Mouse (Mus musculus) kidney, postnatal 36 days (tissue): ENCODE results near the gene Fam78a.
A peak's percentile ranks its signal among the peaks of the same experiment; 100 is the strongest.

Experiments used
- DNase-seq, 2 experiments: peaks; one replicate each; pipeline ENCODE4 v3.0.0; 2021 to 2022; ENCODE audit warnings: mixed read lengths in 2 of 2

Gene Fam78a

DNA sequence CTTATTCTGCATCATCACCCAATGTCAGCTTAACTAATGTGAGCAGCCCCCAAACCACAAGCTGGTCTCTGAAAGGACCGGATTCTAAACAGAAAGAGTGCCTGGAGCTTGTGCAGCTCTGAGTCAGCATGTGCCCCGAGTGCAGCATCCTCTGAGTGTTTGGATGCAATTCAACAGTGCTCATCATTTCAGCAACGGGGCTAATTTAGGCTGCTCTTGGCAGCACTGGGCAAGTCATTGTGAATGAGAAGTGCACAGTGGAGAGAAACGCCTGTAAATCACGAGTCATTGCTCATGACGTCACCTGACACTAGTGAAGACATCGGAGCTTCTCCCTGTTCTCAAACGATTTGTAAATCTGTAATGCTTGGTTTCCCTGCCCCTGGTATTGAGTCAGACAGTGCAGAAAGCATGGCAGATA, 46.0 kb downstream of the Fam78a start:
- DNase-seq, result no peak

GRCm38 (mm10) chr2:32037279-32037858, 47.3 kb downstream of the Fam78a start:
- no peak for DNase-seq

DNA sequence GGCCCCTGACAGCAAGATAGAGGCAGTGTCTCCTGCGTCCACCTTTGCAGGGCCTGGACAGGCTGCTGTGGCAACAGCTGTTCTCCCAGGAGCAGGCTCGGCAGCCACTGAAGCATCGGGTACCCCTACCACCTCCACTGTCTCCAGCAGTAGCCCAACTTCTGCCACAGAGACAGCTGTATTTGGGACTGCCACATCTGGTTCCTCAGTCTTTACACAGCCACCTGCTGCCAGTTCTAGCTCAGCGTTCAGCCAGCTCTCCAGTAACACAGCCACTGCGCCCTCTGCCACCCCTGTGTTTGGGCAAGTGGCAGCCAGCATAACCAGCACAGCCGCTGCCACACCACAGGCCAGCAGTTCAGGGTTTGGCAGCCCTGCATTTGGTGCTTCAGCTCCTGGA, 50.5 kb downstream of the Fam78a start:
- DNase-seq, result no peak

DNA sequence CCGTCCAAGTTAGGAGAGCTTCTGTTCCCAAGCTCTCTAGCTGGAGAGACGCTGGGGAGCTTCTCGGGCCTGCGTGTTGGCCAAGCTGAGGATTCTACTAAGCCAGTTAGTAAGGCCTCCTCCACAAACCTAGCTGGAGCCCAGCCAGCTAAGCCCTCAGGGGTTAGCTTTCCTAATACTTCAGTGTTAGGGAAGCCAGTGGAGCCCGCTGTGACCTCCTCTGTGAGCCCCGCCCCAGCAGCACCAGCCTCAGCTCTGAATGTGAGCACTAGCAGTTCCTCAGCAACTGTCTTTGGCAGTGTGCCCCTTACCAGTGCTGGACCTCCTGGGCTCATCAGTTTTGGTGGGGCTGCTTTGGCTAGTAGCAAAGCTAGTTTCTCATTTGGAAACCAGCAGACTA, 51.2 kb downstream of the Fam78a start:
- DNase-seq, result no peak

DNA sequence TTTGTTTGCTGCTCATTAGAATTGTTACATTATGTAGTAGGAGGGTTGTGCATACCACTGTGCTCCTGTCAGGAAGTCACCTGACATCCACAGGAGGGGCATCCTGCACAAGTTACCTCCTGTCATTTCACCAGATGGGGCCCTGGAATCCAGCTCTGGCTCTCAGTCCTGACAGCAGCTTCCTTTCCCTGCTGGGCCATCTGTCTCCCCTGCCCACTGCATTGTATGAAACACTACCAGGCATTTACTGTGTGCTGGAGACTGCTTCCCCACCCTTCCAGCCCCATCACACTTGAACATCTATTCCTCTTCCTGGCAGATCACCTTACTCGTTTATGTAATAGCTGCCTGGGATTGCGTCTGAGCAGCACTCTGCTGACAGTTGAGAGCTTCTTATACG, 55.0 kb downstream of the Fam78a start:
- DNase-seq, result no peak

- DNase-seq, result no peak
These were observed 60.3 kb downstream of the Fam78a start for GRCm38 (mm10) chr2:32024372-32024771.

DNA sequence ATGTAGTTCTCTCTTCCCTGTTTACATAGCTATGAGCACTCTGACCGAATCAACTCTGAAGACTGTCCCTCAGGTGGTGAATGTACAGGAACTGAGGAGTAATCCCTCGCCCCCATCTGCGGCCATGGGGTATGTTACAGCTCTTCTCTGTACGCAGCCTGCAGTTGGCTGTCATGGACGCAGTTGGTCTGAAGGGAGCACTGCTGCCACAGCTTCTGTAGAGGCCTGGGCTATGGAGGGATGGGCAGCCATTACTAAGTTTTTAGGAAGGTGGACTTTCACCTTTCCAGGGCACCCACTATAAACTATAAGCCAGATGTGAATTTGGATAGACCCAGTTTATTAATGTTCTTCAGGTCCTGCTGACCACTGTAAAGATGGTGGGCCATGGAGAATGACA, 64.4 kb downstream of the Fam78a start:
- no peak for DNase-seq

GRCm38 (mm10) chr2:32019704-32020103, 65.0 kb downstream of the Fam78a start:
- DNase-seq, result peak; percentile 25 to 57

GRCm38 (mm10) chr2:32008716-32009115, 75.9 kb downstream of the Fam78a start:
- no peak for DNase-seq

GRCm38 (mm10) chr2:32008311-32008710, 76.3 kb downstream of the Fam78a start:
- no peak for DNase-seq
